Mouse (Mus musculus) heart, adult 8-10 months (tissue): ENCODE measurements around the gene 9130213A22Rik. TPM values are rescaled to one million over a fixed set of nuclear protein-coding genes. Genes with fewer than 3 reads are reported as not detected.

Experiments
- DNase-seq: peaks from one replicate; pipeline ENCODE4 v3.0.0; 2022; ENCODE audit warnings: low spot score
- total RNA-seq, 4 experiments: library from RNA; stranded (reverse); gene quantifications; 2 replicates each; pipeline ENCODE4 v1.2.4; 2022

9130213A22Rik gene
- total RNA-seq = under 1 TPM; 0.16 to 0.60 (median 0.38) TPM

GRCm38 (mm10) chr11:69122336-69122951 lies at the start of gene 9130213A22Rik:
Gene 9130213A22Rik, minus strand, starts transcription at chr11:69122589.
- peak; percentile 91 for DNase-seq

- DNase-seq = peak; percentile 83
These were observed 49.2 kb upstream of the 9130213A22Rik start for GRCm38 (mm10) chr11:69171626-69172025.

GRCm38 (mm10) chr11:69169313-69169712 lies 46.9 kb upstream of the 9130213A22Rik start:
- DNase-seq = no peak

- DNase-seq = no peak
These were observed 34.4 kb upstream of the 9130213A22Rik start, which contains the start of gene Alox12b for GRCm38 (mm10) chr11:69156800-69157199. Gene Alox12b, plus strand, starts transcription at chr11:69156989.

GRCm38 (mm10) chr11:69155351-69155750 lies 33.0 kb upstream of the 9130213A22Rik start:
- DNase-seq = no peak

- no peak for DNase-seq
These were observed 31.4 kb upstream of the 9130213A22Rik start for GRCm38 (mm10) chr11:69153831-69154230.

GRCm38 (mm10) chr11:69151004-69151403 lies 28.6 kb upstream of the 9130213A22Rik start:
- DNase-seq = no peak

- peak; percentile 45 for DNase-seq
These were observed 28.1 kb upstream of the 9130213A22Rik start for GRCm38 (mm10) chr11:69150444-69150843.

- no peak for DNase-seq
These were observed 27.3 kb upstream of the 9130213A22Rik start for GRCm38 (mm10) chr11:69149728-69150127.

- no peak for DNase-seq
These were observed 26.1 kb upstream of the 9130213A22Rik start for GRCm38 (mm10) chr11:69148451-69148960.

- no peak for DNase-seq
These were observed 25.2 kb upstream of the 9130213A22Rik start for GRCm38 (mm10) chr11:69147546-69147945.

GRCm38 (mm10) chr11:69135361-69135760 lies 13.0 kb upstream of the 9130213A22Rik start:
- DNase-seq = no peak

GRCm38 (mm10) chr11:69134622-69134968 lies 12.2 kb upstream of the 9130213A22Rik start:
- no peak for DNase-seq

GRCm38 (mm10) chr11:69133923-69134621 lies 11.7 kb upstream of the 9130213A22Rik start:
- no peak for DNase-seq

GRCm38 (mm10) chr11:69133566-69133922 lies 11.2 kb upstream of the 9130213A22Rik start:
- no peak for DNase-seq

- DNase-seq = no peak
These were observed 6.2 kb upstream of the 9130213A22Rik start for GRCm38 (mm10) chr11:69128426-69129122.

- DNase-seq = no peak
These were observed 4.3 kb upstream of the 9130213A22Rik start for GRCm38 (mm10) chr11:69126706-69127095.

- DNase-seq = no peak
These were observed 3.7 kb upstream of the 9130213A22Rik start for GRCm38 (mm10) chr11:69125919-69126705.

- DNase-seq = no peak
These were observed 3.3 kb upstream of the 9130213A22Rik start, which contains the start of gene Aloxe3 for GRCm38 (mm10) chr11:69125852-69125918. Gene Aloxe3, plus strand, starts transcription at chr11:69125896.

GRCm38 (mm10) chr11:69125041-69125851 lies 2.9 kb upstream of the 9130213A22Rik start:
- DNase-seq = peak; percentile 90

- peak; percentile 88 for DNase-seq
These were observed 2.1 kb upstream of the 9130213A22Rik start for GRCm38 (mm10) chr11:69124498-69124847.
